Mouse (Mus musculus) urinary bladder, postnatal 25 days (tissue): ENCODE data around the gene Glul.

Experiments used
- DNase-seq: peaks from one replicate; pipeline ENCODE4 v3.0.0; 2022; ENCODE audit warnings: low spot score

Gene Glul

GRCm38 (mm10) chr1:153909213-153909962, 9.6 kb downstream of the Glul start:
- no peak for DNase-seq

GRCm38 (mm10) chr1:153909963-153910291, 10.2 kb downstream of the Glul start:
- no peak for DNase-seq

GRCm38 (mm10) chr1:153910423-153910822, 10.7 kb downstream of the Glul start:
- no peak for DNase-seq

- no peak for DNase-seq
These were observed 11.6 kb downstream of the Glul start for GRCm38 (mm10) chr1:153911276-153911795.

GRCm38 (mm10) chr1:153913869-153914268, 14.1 kb downstream of the Glul start:
- no peak for DNase-seq

- no peak for DNase-seq
These were observed 18.9 kb downstream of the Glul start for GRCm38 (mm10) chr1:153918521-153919206.

- no peak for DNase-seq
These were observed 21.9 kb downstream of the Glul start for GRCm38 (mm10) chr1:153921642-153922041.

- DNase-seq, result no peak
These were observed 22.9 kb downstream of the Glul start for GRCm38 (mm10) chr1:153922571-153923021.

GRCm38 (mm10) chr1:153924395-153925385, 24.9 kb downstream of the Glul start:
- DNase-seq, result no peak

GRCm38 (mm10) chr1:153930431-153930830, 30.7 kb downstream of the Glul start:
- DNase-seq, result no peak

GRCm38 (mm10) chr1:153933772-153934171, 34.0 kb downstream of the Glul start:
- DNase-seq, result no peak

- no peak for DNase-seq
These were observed 36.2 kb downstream of the Glul start for GRCm38 (mm10) chr1:153935844-153936380.

- no peak for DNase-seq
These were observed 37.3 kb downstream of the Glul start for GRCm38 (mm10) chr1:153937025-153937424.

- DNase-seq, result no peak
These were observed 41.2 kb downstream of the Glul start for GRCm38 (mm10) chr1:153940986-153941385.

- no peak for DNase-seq
These were observed 45.4 kb downstream of the Glul start for GRCm38 (mm10) chr1:153945181-153945580.

- no peak for DNase-seq
These were observed 47.2 kb downstream of the Glul start for GRCm38 (mm10) chr1:153946971-153947370.

GRCm38 (mm10) chr1:153947837-153948236, 48.1 kb downstream of the Glul start:
- DNase-seq, result no peak

GRCm38 (mm10) chr1:153953232-153953631, 53.5 kb downstream of the Glul start:
- no peak for DNase-seq

GRCm38 (mm10) chr1:153953797-153954196, 54.1 kb downstream of the Glul start:
- no peak for DNase-seq

- DNase-seq, result no peak
These were observed 58.1 kb downstream of the Glul start for GRCm38 (mm10) chr1:153957850-153958249.
